Mouse (Mus musculus): ENCODE data around the gene Hspb6.

- TF ChIP-seq GATA1 (IDR thresholded peaks at IDR 0.05; ENCODE audit: low read length): no peak
- no peak for TF ChIP-seq TAL1 (IDR thresholded peaks at IDR 0.05; ENCODE audit: low read length)
Observed at GRCm38 (mm10) chr7:30563117-30563905, 11.3 kb downstream of the Hspb6 start, which contains the start of the genes U2af1l4, Gm49396 and Psenen.
